Mouse (Mus musculus): ENCODE results near the gene Itprid2. TPM values are rescaled to one million over a fixed set of nuclear protein-coding genes. Genes with fewer than 3 reads are reported as not detected.

Itprid2 gene
- total RNA-seq (2023): 10 to 100 TPM; 44.7 to 59.2 TPM

GRCm38 (mm10) chr2:79634528-79635400 is at the start of gene Itprid2:
Gene Itprid2 (plus strand): TSS chr2:79635352.

DNA sequence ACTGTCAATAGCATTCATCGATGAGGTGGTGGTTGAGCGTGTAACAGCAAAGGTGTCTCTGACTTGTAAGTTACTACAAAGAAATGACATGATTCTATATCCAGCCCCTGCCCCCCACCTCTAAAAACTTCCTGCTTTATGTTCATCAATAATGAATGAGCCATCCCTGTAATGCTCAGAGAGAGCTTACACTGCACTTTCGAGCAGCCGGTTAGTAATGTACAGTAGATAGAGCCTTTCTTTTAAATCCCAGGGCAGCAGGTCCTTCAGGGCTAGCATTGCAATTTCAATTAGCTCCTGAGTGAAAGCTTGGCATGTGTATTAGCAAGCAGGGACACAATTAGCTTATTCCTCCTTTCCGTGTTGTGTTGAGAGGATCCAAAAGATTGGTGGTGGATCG is 72.4 kb downstream of the Itprid2 start, which contains the start of gene Ppp1r1c:
Gene Ppp1r1c, plus strand, starts transcription at position 206 of the 400 bp plus-strand sequence.

Other genes with a start within 250 kb of the Itprid2 start
- not detected for gene Neurod1, start 178.6 kb upstream of the Itprid2 start, total RNA-seq (2023)
- gene Cerkl, start 178.6 kb upstream of the Itprid2 start, total RNA-seq (2023): 1 to 10 TPM; 2.1 to 7.3 TPM
- gene Ppp1r1c, start 72.4 kb downstream of the Itprid2 start, total RNA-seq (2023): not detected

All from B cell, adult 67 days (primary cell).